Mouse (Mus musculus) kidney, embryonic 16.5 days (tissue): ENCODE data around the gene Hyal3. TPM values are rescaled to one million over a fixed set of nuclear protein-coding genes. Genes with fewer than 3 reads are reported as not detected.

ENCODE experiments used
- ATAC-seq: fragments of 200-750 bp; cut with Nextera tagmentation; 2 replicates; pipeline ENCODE4 v1.8.0; 2017; ENCODE audit warnings: moderate TSS enrichment; ENCODE audit not compliant: low FRiP score, low TSS enrichment
- H3K27ac ChIP-seq: fragments of 300-500 bp; sonication (generic); 2 replicates; pipeline ENCODE4 v1.5.1; 2014; ENCODE audit warnings: low read length
- H3K27me3 ChIP-seq: fragments of 300-500 bp; sonication (generic); 2 replicates; pipeline ENCODE4 v1.6.1; 2014; ENCODE audit warnings: low read length, control low read depth, mixed read lengths; ENCODE audit not compliant: insufficient read depth
- H3K36me3 ChIP-seq: fragments of 300-500 bp; sonication (generic); 2 replicates; pipeline ENCODE4 v1.6.1; 2014; ENCODE audit warnings: low read length, control low read depth, mixed read lengths; ENCODE audit not compliant: insufficient read depth
- H3K4me1 ChIP-seq: fragments of 300-500 bp; sonication (generic); 2 replicates; pipeline ENCODE4 v1.6.1; 2014; ENCODE audit warnings: low read length, control low read depth, mixed read lengths; ENCODE audit not compliant: insufficient read depth
- H3K4me2 ChIP-seq: fragments of 300-500 bp; sonication (generic); replicated peaks from 2 replicates; pipeline ENCODE4 v1.6.1; 2014; ENCODE audit warnings: low read depth, low read length
- H3K4me3 ChIP-seq: fragments of 300-500 bp; sonication (generic); 2 replicates; pipeline ENCODE4 v1.5.1; 2014; ENCODE audit warnings: mild to moderate bottlenecking, low read length
- H3K9ac ChIP-seq: fragments of 300-500 bp; sonication (generic); replicated peaks from 2 replicates; pipeline ENCODE4 v1.6.1; 2014; ENCODE audit warnings: low read length
- H3K9me3 ChIP-seq: fragments of 300-500 bp; sonication (generic); 2 replicates; pipeline ENCODE4 v1.6.1; 2016; ENCODE audit warnings: low read length, control low read depth
- WGBS: fragments of 180-500 bp; shearing (Covaris S2); extraction: QIAGEN DNeasy Blood & Tissue Kit; methylation state at CpG from one replicate; pipeline ENCODE4 v1.1.7; 2014; 5-methylcytosine and 5-hydroxymethylcytosine counted together
- polyA plus RNA-seq: library from polyadenylated mRNA; unstranded; fragments of >200 nt; fragmentation: Nextera tagmentation; extraction: Ambion mirVana; gene quantifications from 2 replicates; pipeline ENCODE4 v1.2.1, GENCODE M21; 2015

Hyal3 gene
- polyA plus RNA-seq, 1 experiment from 2014 or later = 1.3 TPM

GRCm38 (mm10) chr9:107578587-107578986 lies 2.0 kb upstream of the Hyal3 start, which contains the start of gene Naa80:
Gene Naa80 (plus strand): TSS chr9:107578887.
- Histone ChIP-seq H3K9ac (no peak within 1 kb of the TSS; the same call in 1 of the 2 replicates), H3K36me3 (peaks cover 18% of the 10 kb centered on the region), H3K4me2 (no peak within 1 kb of the TSS), H3K4me3 (no peak within 1 kb of the TSS), H3K9me3 (no peaks in the 10 kb centered on the region), H3K4me1 (peaks cover 48% of the 10 kb centered on the region), H3K27me3 (no peaks in the 10 kb centered on the region), H3K27ac (peak within 1 kb of the TSS; percentile 96; the same call in 1 of the 2 replicates)
- ATAC-seq = no peak
- WGBS = 79% methylated on average over 3 of the region's 3 CpGs

DNA sequence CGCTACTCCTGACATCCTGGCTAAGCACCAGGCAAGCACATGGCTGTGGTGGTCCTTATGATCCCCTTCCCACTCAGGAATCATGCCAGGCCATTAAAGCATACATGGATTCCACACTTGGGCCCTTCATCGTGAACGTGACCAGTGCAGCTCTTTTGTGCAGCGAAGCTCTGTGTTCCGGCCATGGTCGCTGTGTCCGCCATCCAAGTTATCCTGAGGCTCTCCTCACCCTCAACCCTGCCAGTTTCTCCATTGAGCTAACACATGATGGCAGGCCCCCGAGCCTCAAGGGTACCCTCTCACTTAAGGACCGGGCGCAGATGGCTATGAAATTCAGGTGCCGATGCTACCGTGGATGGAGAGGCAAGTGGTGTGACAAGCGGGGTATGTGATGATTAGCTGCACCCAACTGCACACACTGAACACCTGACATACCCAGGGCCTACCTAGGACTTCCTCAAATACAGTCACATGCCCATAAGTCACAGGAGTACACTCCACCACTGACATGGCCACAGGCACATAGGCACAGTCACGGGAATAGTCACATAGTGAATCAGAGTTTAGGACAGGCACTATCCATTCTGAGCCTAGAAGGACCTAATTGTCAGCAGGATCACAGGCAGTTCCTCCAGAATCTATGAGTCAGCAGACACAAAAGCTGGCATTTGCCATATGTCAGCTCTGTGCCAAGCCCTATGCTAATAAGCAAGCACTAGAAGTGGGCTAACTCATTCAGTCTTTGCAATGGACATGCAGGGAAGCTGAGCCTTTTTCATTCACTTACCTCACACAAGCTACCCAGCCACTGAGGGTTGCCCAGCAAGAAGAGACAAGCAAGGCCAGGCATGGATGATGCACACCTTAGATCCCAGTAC lies 1.4 kb upstream of the Hyal3 start:
- no peak for ATAC-seq
- no peaks in the 10 kb centered on the region for H3K27me3 ChIP-seq
- WGBS = 94% methylated on average over 14 of the region's 14 CpGs
- peak overlapping the region; percentile 96; the same call in 1 of the 2 replicates for H3K27ac ChIP-seq
- H3K4me3 ChIP-seq = no peak overlapping the region
- H3K36me3 ChIP-seq = peaks cover 14% of the 10 kb centered on the region
- H3K9me3 ChIP-seq = no peaks in the 10 kb centered on the region
- no peak overlapping the region for H3K4me2 ChIP-seq
- peaks cover 48% of the 10 kb centered on the region for H3K4me1 ChIP-seq
- no peak overlapping the region; the same call in 1 of the 2 replicates for H3K9ac ChIP-seq

DNA sequence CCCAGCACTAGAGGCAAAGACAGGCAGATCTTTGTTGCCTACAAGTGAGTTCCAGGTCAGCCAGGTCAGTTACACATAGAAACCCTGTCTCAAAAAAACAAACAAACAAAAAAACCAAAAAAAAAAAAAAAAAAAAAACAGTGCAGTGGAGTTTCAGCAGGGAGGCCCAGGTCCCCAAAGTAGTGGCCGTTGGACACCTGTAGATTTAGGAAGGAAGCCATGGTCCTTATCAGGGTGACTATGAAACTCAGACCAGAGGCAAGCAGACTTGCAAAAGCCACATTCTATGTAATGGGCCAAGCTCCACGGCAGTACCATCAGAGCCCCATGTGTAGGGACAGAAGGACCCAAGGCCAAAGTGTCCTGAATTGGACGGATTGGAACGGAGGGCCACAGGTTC lies 966 bp downstream of the Hyal3 start:
- Histone ChIP-seq H3K27ac (peak overlapping the region; percentile 96), H3K27me3 (no peaks in the 10 kb centered on the region), H3K36me3 (peaks cover 11% of the 10 kb centered on the region; the same call in 1 of the 2 replicates), H3K4me1 (peaks cover 37% of the 10 kb centered on the region), H3K4me2 (peak overlapping the region; percentile 90), H3K9me3 (no peaks in the 10 kb centered on the region), H3K4me3 (peak overlapping the region; percentile 60), H3K9ac (peak overlapping the region; percentile 83)
- 74% methylated on average over 4 of the region's 4 CpGs for WGBS
- no peak for ATAC-seq

DNA sequence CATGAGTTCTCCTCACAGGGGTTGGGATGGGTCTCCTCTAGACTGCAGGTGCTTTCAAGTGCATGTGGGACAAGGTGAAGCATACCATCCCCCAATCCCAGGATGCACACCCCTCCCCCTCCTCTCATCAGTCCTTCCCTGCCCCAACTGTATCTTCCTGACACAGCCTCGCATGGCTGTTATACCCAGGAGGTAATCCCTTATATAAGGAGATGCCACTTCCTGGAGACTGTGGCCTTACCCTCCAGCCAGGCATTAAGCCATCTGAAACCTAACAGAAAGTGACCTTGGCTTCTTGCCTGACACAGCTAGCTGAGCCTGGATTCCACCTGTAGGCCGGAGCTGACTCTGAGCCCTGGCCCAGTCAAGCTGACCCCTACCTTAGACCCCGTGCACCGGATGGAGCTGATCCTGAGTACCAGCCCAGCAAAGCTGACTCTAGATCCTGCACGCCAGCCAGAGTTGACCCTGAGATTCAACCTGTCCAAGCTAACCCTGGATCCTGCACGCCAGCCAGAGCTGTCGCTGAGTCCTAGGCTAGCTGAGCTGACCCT lies 2.0 kb downstream of the Hyal3 start:
- Histone ChIP-seq H3K27me3 (no peaks in the 10 kb centered on the region), H3K9me3 (no peaks in the 10 kb centered on the region), H3K4me1 (peaks cover 27% of the 10 kb centered on the region), H3K36me3 (peaks cover 11% of the 10 kb centered on the region; the same call in 1 of the 2 replicates), H3K4me2 (no peak overlapping the region), H3K4me3 (no peak overlapping the region), H3K27ac (no peak overlapping the region), H3K9ac (no peak overlapping the region)
- 85% methylated on average over 7 of the region's 7 CpGs for WGBS
- ATAC-seq = no peak

DNA sequence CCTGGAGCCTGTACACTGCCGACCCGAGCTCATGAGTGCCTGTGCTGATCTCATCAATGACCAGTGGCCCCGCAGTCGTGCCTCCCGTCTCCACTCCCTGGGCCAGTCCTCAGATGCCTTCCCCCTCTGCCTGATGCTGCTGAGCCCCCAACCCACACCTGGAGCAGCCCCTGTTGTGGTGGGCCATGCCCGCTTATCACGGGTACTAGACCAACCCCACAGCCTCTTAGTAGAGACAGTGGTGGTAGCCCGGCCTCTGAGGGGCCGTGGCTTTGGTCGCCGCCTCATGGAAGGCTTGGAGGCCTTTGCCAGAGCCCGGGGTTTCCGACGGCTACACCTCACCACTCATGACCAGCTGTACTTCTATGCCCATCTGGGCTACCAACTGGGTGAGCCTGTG lies 2.6 kb downstream of the Hyal3 start:
- peaks cover 26% of the 10 kb centered on the region for H3K4me1 ChIP-seq
- no peak for ATAC-seq
- no peaks in the 10 kb centered on the region for H3K27me3 ChIP-seq
- 94% methylated on average over 14 of the region's 14 CpGs for WGBS
- no peak overlapping the region for H3K4me2 ChIP-seq
- no peak overlapping the region for H3K27ac ChIP-seq
- H3K9ac ChIP-seq = no peak overlapping the region
- H3K9me3 ChIP-seq = no peaks in the 10 kb centered on the region
- peaks cover 11% of the 10 kb centered on the region; the same call in 1 of the 2 replicates for H3K36me3 ChIP-seq
- no peak overlapping the region for H3K4me3 ChIP-seq

DNA sequence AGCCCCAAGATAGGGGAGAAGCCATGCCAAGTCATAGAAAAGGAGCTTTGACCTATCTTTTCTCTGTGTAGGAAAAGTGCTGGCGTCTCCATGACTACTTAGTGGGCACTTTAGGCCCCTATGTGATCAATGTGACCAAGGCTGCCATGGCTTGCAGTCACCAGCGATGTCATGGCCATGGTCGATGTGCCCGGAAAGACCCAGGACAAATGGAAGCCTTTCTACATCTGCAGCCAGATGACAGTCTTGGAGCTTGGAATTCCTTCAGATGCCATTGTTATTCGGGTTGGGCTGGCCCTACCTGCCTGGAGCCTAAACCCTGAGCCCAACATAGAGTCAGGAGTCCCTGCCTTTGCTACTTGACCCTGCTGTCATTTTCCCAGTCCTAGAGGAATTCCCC lies 5.9 kb downstream of the Hyal3 start:
- H3K27ac ChIP-seq = no peak overlapping the region

GRCm38 (mm10) chr9:107586974-107587832 lies 6.6 kb downstream of the Hyal3 start, which contains the start of gene Ifrd2:
Gene Ifrd2 (plus strand): TSS chr9:107587642.
- 12% methylated on average over 46 of the region's 46 CpGs for WGBS

More for the DNA sequence above, 5.9 kb downstream of the Hyal3 start:
- Histone ChIP-seq H3K4me2 (no peak overlapping the region), H3K9ac (no peak overlapping the region), H3K4me1 (peaks cover 20% of the 10 kb centered on the region), H3K9me3 (no peaks in the 10 kb centered on the region), H3K4me3 (no peak overlapping the region), H3K27me3 (no peaks in the 10 kb centered on the region), H3K36me3 (peaks cover 32% of the 10 kb centered on the region)
- ATAC-seq = no peak
- 86% methylated on average over 5 of the region's 5 CpGs for WGBS

DNA sequence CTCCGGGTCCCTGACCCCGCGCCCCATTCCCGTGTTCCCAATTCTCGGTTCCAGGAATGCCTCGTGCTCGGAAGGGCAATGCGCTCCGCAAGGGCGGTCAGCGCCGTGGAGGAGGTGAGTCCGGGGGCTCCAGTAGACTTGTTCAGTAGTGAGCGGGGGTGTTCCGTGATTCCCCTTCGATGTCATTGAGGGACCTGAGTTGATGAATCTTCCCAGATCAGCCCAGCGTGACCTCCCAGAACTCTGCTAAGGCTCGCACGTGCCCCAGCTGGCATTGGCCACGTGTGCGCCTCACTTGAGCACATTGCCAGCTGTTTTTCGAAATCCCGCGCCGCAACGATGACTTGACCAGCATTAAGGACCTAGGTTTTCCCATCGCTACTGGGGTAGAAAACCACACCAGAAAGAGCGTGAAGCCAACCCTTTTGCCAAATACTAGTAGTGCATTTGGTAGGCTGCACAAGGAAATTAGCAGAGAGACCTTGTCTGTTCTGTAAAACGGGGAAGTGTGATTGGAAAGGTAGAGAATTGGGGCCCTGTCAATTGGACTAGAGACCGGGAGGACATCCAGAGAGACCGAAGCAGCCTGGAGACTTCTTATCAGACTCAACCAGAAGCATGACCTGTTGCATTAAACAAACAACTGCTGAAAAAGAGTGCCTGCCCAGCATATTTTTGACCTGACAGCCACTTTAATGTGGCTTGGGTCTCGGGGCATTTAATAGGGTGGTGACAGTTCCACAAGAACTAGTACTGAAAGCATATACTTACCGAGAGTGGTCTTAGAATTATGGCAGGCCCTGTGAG lies 7.4 kb downstream of the Hyal3 start:
- H3K9ac ChIP-seq = peak overlapping the region; percentile 76
- H3K36me3 ChIP-seq = peaks cover 41% of the 10 kb centered on the region
- WGBS = 1% methylated on average over 33 of the region's 33 CpGs
- ATAC-seq = peak; percentile 46
- peaks cover 13% of the 10 kb centered on the region for H3K4me1 ChIP-seq
- H3K27me3 ChIP-seq = no peaks in the 10 kb centered on the region
- H3K4me3 ChIP-seq = peak overlapping the region; percentile 80
- peak overlapping the region; percentile 62; the same call in 1 of the 2 replicates for H3K27ac ChIP-seq
- H3K4me2 ChIP-seq = peak overlapping the region; percentile 95
- H3K9me3 ChIP-seq = no peaks in the 10 kb centered on the region

More at GRCm38 (mm10) chr9:107586974-107587832, 6.6 kb downstream of the Hyal3 start, which contains the start of gene Ifrd2:
- Histone ChIP-seq H3K36me3 (peaks cover 38% of the 10 kb centered on the region), H3K9ac (peak within 1 kb of the TSS; percentile 76), H3K9me3 (no peaks in the 10 kb centered on the region), H3K4me3 (peak within 1 kb of the TSS; percentile 80), H3K27ac (peak within 1 kb of the TSS; percentile 62; the same call in 1 of the 2 replicates), H3K4me2 (peak within 1 kb of the TSS; percentile 95), H3K27me3 (no peaks in the 10 kb centered on the region), H3K4me1 (peaks cover 13% of the 10 kb centered on the region)
- ATAC-seq = peak; percentile 98
